Mouse (Mus musculus) lung, adult 2 months (tissue): Measurements from ENCODE around the gene 2410137M14Rik.

Experiments
- CTCF ChIP-seq: fragments of 200-500 bp; IDR thresholded peaks from 2 replicates; pipeline ENCODE4 v1.5.1; 2011; ENCODE audit warnings: mild to moderate bottlenecking, low read length, control low read depth; ENCODE audit not compliant: insufficient read depth
- POLR2A ChIP-seq: fragments of 200-500 bp; IDR thresholded peaks from 2 replicates; pipeline ENCODE4 v1.6.1; 2011; ENCODE audit warnings: low read depth, mild to moderate bottlenecking, control low read depth, low read length, borderline replicate concordance; ENCODE audit errors: extremely low read depth

DNA sequence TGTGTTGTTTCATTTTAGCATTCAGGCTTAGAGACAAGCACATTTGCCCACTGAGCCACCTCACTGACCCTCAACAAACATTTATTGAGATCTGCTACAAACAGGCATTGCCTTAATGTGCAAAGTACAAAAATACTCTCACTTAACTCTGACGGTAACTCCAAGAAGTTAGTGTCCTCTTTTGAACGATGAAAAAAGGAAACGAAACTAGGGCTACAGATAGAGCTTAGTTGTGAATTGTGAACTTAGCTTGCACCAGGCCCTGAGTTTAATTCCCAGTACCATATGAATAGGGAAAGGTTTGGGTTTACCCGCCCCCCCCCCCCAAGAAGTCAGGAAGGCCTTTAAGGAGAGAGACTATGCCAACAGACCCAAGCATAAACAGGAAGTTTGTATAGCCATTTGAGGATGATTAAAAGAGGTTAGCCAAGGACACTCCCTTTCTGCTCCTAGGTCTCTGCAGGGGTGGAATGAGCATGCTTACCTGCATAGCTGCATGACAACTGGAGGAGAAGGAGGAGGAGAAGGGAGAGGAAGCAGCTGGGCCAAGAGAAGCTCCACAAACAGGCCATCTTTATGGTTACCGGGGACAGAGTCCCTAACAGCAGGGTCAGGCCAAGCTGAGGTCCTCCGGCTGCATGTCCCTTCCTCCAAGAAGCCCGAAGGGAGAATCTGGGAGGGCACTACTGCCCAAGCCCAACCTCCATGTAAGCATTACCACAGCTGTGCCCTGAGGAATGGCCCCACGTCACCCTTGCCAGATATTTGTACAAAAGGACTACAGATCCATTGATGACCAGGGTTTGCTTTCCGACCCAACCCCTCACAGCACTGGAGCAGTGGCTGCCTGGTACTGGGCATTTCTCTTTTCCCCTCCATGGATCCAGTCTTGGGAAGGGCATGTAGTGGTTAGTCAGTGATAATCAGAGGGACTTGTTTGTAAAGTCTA lies 41.9 kb upstream of the 2410137M14Rik start, which contains the start of gene Mog:
- TF ChIP-seq CTCF, result no peak
- TF ChIP-seq POLR2A, result no peak
